Mouse (Mus musculus): ENCODE results near the gene Cpvl.

DNA sequence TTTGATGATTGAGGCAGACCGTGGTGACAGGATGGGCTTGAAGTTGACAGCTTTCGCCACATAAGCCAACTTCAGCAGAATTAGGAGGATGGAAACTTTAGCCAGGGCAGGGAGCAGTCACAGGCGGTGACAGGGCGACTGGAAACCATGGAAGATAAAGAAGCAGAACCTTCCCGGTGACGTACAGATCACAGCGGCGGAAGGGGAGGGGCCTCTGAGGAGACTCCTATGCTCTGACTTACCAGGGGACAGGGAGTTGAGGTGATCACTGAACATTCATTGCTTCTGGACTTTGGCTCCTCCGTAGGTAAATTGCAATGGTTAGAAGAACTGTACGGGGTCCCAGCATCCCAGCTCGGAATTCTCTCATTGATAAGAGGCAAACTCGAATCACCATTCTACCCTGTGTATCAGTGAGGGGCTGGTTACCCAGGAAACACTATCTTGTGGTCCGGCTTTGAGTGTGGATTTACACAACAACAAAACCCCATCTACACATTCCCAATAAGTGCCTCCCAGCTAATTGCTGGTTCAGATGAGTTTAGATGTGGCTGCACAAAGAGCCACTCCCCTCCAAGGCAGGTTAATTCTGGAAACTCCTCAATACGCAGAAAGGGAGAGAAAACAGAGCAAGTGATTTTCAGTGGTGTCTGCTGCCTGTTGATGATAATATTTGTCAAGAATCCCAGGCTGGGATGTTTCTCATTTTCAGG lies 8.0 kb upstream of the Cpvl start:
- TF ChIP-seq CTCF (conservative IDR thresholded peaks at IDR 0.05; ENCODE audit: insufficient read depth, insufficient read length, low read depth, low read length) (no peak), POLR2A (IDR thresholded peaks at IDR 0.05; ENCODE audit: low read depth, low read length) (no peak)
